Mouse (Mus musculus): Measurements from ENCODE around the gene Cygb. TPM values are rescaled to one million over a fixed set of nuclear protein-coding genes. Genes with fewer than 3 reads are reported as not detected.
"Not testable (repeated sequence)": the region's sequence is repeated elsewhere in the genome, so short reads cannot be mapped to it uniquely, and the experiment has no call there.

Cygb gene
- polyA plus RNA-seq, 1 experiment from 2014 or later: 20.5 TPM

DNA sequence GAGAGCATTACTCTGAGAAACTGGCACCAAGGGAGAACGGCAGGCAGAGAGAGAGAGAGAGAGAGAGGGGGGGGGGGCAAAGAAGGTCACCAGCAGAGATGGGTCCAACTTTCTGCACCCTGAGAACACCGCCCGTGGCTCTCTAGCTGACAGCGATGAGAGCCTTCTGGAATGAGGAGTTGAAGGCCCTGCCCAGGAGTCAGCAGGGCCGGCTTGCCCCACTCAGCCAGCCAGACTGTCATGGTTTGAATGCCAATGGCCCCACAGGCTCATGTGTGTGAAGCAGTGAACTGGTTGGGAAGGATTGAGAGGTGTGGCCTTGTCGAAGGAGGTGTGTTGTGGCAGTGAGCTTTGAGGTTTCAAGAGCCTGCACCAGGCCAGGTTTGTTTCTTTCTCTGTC is 40.9 kb downstream of the Cygb start:
- no peaks in the 10 kb centered on the region for H3K4me1 ChIP-seq (ENCODE audit: control insufficient read depth, insufficient read depth, low read length)
- no peaks in the 10 kb centered on the region for H3K36me3 ChIP-seq (ENCODE audit: control insufficient read depth, insufficient read depth, low read length)
- DNase-seq (ENCODE audit: low spot score) (no peak), ATAC-seq (ENCODE audit: low read depth) (no peak)
- no peak overlapping the region for H3K4me3 ChIP-seq (ENCODE audit: low read depth, low read length)
- no peak overlapping the region for H3K9ac ChIP-seq (ENCODE audit: low read depth, low read length)
- H3K4me2 ChIP-seq (ENCODE audit: low read depth, low read length): no peak overlapping the region
- H3K9me3 ChIP-seq (ENCODE audit: control insufficient read depth, low read length): no peaks in the 10 kb centered on the region
- 88% methylated on average over 6 of the region's 6 CpGs for WGBS
- no peaks in the 10 kb centered on the region for H3K27me3 ChIP-seq (replicated peaks; ENCODE audit: control insufficient read depth, insufficient read depth, low read length)
- H3K27ac ChIP-seq (replicated peaks; ENCODE audit: low read depth, low read length): no peak overlapping the region

DNA sequence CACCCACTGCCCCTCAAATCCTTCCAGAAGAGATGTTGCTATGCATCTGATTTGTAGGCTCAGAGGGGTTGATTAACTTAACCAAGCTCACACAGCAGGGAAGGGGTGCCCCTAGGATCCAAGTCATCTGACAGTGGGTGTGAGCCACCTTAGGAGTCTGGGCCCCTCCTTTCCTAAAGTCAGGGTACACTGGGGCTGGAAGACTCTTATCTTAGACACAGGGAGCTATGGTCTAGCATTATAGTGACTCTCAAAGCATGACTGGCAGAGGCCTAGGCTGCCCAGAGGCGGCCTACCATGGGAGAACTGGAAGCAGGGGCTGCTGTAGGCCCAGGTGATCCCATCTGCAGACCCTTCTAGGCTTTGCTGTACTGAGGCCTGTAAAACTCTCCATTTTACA is 41.6 kb downstream of the Cygb start:
- no peaks in the 10 kb centered on the region for H3K4me1 ChIP-seq (ENCODE audit: control insufficient read depth, insufficient read depth, low read length)
- no peaks in the 10 kb centered on the region for H3K27me3 ChIP-seq (replicated peaks; ENCODE audit: control insufficient read depth, insufficient read depth, low read length)
- no peak overlapping the region for H3K27ac ChIP-seq (replicated peaks; ENCODE audit: low read depth, low read length)
- DNase-seq (ENCODE audit: low spot score): no peak
- no peak overlapping the region for H3K9ac ChIP-seq (ENCODE audit: low read depth, low read length)
- H3K9me3 ChIP-seq (ENCODE audit: control insufficient read depth, low read length): no peaks in the 10 kb centered on the region
- H3K4me3 ChIP-seq (ENCODE audit: low read depth, low read length): no peak overlapping the region
- no peak overlapping the region for H3K4me2 ChIP-seq (ENCODE audit: low read depth, low read length)
- ATAC-seq (ENCODE audit: low read depth): no peak
- WGBS: 91% methylated on average over 1 of the region's 1 CpGs
- no peaks in the 10 kb centered on the region for H3K36me3 ChIP-seq (ENCODE audit: control insufficient read depth, insufficient read depth, low read length)

DNA sequence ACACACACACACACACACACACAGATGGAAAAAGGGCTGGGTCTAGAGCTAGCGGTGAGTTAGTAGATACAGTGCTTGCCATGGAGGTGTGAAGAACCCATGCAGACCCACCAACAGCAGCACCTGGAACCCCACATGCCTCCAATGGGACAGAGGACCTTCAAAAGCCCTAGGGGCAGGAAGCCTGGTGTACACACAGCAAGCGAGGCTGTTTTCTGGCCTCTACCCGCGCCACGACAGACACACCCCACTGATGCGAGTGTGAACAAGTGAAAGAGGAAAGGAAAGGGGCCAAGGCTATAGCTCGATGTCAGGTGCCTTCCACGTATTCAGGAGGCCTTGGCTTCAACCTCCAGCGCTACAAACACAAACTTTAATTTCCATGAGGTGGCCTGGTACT is 42.2 kb downstream of the Cygb start:
- ATAC-seq (ENCODE audit: low read depth): no peak

DNA sequence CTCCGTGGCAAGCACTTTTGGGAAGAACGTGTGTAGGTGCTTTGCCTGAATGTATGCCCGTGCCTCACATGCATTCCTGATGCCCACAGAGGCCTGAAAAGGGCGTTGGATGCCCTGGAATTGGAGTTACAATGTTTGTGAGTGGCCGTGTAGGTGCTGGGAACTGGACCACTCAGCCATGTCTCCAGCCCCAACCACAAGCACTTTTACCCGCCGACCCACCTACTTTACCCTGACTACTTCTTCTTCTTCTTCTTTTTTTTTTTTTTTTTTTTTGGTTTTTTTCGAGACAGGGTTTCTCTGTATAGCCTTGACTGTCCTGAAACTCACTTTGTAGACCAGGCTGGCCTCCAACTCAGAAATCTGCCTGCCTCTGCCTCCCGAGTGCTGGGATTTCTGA is 42.9 kb downstream of the Cygb start:
- WGBS: 85% methylated on average over 9 of the region's 9 CpGs
- H3K4me3 ChIP-seq (ENCODE audit: low read depth, low read length); DNase-seq (ENCODE audit: low spot score); H3K9ac ChIP-seq (ENCODE audit: low read depth, low read length); ATAC-seq (ENCODE audit: low read depth); H3K27me3 ChIP-seq (replicated peaks; ENCODE audit: control insufficient read depth, insufficient read depth, low read length); H3K4me2 ChIP-seq (ENCODE audit: low read depth, low read length); H3K36me3 ChIP-seq (ENCODE audit: control insufficient read depth, insufficient read depth, low read length); H3K4me1 ChIP-seq (ENCODE audit: control insufficient read depth, insufficient read depth, low read length); H3K27ac ChIP-seq (replicated peaks; ENCODE audit: low read depth, low read length); H3K9me3 ChIP-seq (ENCODE audit: control insufficient read depth, low read length): not testable (repeated sequence)

More for the DNA sequence above, 42.2 kb downstream of the Cygb start:
- no peaks in the 10 kb centered on the region for H3K4me1 ChIP-seq (ENCODE audit: control insufficient read depth, insufficient read depth, low read length)
- 85% methylated on average over 9 of the region's 9 CpGs for WGBS
- H3K4me2 ChIP-seq (ENCODE audit: low read depth, low read length): no peak overlapping the region
- no peaks in the 10 kb centered on the region for H3K27me3 ChIP-seq (replicated peaks; ENCODE audit: control insufficient read depth, insufficient read depth, low read length)
- no peak for DNase-seq (ENCODE audit: low spot score)
- no peaks in the 10 kb centered on the region for H3K36me3 ChIP-seq (ENCODE audit: control insufficient read depth, insufficient read depth, low read length)
- no peaks in the 10 kb centered on the region for H3K9me3 ChIP-seq (ENCODE audit: control insufficient read depth, low read length)
- H3K4me3 ChIP-seq (ENCODE audit: low read depth, low read length): no peak overlapping the region
- H3K9ac ChIP-seq (ENCODE audit: low read depth, low read length): no peak overlapping the region
- H3K27ac ChIP-seq (replicated peaks; ENCODE audit: low read depth, low read length): no peak overlapping the region

DNA sequence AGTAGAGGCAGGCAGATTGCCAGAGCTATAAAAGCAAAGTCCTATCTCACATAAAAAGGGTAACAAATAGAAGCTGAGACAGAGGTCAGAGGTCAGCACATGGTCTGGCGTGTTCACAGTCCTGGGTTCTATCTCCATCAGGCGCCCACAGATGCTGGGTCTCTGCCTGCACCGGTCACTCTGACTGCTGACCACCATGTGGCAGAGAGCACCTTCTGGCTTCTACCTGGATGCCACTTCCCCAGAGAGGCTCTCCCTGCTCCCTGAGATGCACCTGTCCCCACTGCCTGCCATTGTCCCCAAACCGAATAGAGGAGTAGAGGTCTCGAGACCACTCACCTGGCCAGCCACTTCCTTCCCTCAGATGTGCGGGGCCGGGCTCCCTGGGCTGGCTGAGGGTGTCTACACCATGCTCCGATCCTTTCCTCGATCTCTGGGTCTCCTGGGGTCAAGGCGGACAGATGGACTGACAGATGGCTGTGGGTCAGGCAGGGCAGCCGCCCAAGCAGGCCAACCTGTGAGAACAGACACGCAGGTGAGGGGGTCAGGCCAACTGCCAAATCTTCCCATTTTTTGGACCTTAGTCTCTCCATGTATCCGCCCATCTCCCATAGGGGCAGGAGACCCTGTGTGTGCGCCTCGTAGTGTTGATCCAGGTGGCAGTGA is 44.0 kb downstream of the Cygb start:
- DNase-seq (ENCODE audit: low spot score): no peak
- Histone ChIP-seq H3K9ac (ENCODE audit: low read depth, low read length) (no peak overlapping the region), H3K36me3 (ENCODE audit: control insufficient read depth, insufficient read depth, low read length) (no peaks in the 10 kb centered on the region), H3K27ac (replicated peaks; ENCODE audit: low read depth, low read length) (no peak overlapping the region), H3K27me3 (replicated peaks; ENCODE audit: control insufficient read depth, insufficient read depth, low read length) (no peaks in the 10 kb centered on the region), H3K4me3 (ENCODE audit: low read depth, low read length) (no peak overlapping the region), H3K4me2 (ENCODE audit: low read depth, low read length) (no peak overlapping the region), H3K4me1 (ENCODE audit: control insufficient read depth, insufficient read depth, low read length) (no peaks in the 10 kb centered on the region), H3K9me3 (ENCODE audit: control insufficient read depth, low read length) (no peaks in the 10 kb centered on the region)
- WGBS: 84% methylated on average over 12 of the region's 15 CpGs
- ATAC-seq (ENCODE audit: low read depth): no peak

DNA sequence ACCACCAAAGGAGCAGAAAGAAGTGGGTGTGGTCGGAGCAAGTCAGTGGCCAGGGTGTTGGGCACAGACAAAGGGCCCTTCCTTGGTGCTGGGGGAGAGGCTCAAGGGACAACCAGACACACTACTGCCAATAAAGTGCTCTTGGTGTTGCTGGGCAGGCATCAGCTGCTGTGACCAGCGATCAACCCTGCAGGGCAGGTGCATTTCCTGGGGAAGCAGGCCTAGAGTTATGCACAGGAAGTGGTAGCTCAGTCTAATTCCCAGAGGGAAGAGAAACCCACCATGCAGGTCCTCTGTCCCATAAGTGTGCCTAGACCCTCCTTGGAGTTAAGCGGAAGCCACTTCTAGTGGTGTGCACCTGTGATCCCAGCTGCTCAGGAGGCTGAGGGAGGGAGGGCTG is 46.4 kb downstream of the Cygb start:
- DNase-seq (ENCODE audit: low spot score) (no peak), ATAC-seq (ENCODE audit: low read depth) (no peak)
- WGBS: 85% methylated on average over 3 of the region's 3 CpGs
- Histone ChIP-seq H3K27ac (replicated peaks; ENCODE audit: low read depth, low read length) (no peak overlapping the region), H3K9me3 (ENCODE audit: control insufficient read depth, low read length) (no peaks in the 10 kb centered on the region), H3K27me3 (replicated peaks; ENCODE audit: control insufficient read depth, insufficient read depth, low read length) (no peaks in the 10 kb centered on the region), H3K4me1 (ENCODE audit: control insufficient read depth, insufficient read depth, low read length) (no peaks in the 10 kb centered on the region), H3K36me3 (ENCODE audit: control insufficient read depth, insufficient read depth, low read length) (0 out of 2 replicates have a peak, but pooled peaks cover 8% of the 10 kb centered on the region), H3K4me2 (ENCODE audit: low read depth, low read length) (no peak overlapping the region), H3K4me3 (ENCODE audit: low read depth, low read length) (no peak overlapping the region), H3K9ac (ENCODE audit: low read depth, low read length) (no peak overlapping the region)

DNA sequence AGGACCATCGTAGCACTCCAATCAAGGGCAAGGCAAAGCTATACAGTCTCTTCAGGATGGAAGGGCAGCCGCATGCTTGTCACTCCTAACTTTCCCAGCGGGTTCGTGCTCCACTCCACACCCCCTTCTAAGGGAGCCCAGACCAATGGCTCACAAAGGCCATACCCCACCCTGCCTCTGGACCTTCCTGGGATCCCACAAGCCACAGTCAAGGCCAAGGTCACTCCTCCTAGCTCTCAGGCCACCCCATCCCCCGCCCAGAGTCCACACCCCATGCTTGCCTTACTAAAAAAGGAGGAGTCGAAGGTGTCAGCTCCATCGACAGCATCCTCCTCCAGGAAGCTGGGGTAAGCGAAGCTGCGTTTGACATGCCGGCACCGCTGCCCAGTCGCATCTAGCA is 50.0 kb downstream of the Cygb start:
- Histone ChIP-seq H3K9me3 (ENCODE audit: control insufficient read depth, low read length) (no peaks in the 10 kb centered on the region), H3K27me3 (replicated peaks; ENCODE audit: control insufficient read depth, insufficient read depth, low read length) (no peaks in the 10 kb centered on the region), H3K9ac (ENCODE audit: low read depth, low read length) (no peak overlapping the region), H3K4me1 (ENCODE audit: control insufficient read depth, insufficient read depth, low read length) (no peaks in the 10 kb centered on the region), H3K27ac (replicated peaks; ENCODE audit: low read depth, low read length) (no peak overlapping the region), H3K4me3 (ENCODE audit: low read depth, low read length) (no peak overlapping the region), H3K4me2 (ENCODE audit: low read depth, low read length) (no peak overlapping the region), H3K36me3 (ENCODE audit: control insufficient read depth, insufficient read depth, low read length) (0 out of 2 replicates have a peak, but pooled peaks cover 8% of the 10 kb centered on the region)
- 85% methylated on average over 12 of the region's 12 CpGs for WGBS
- DNase-seq (ENCODE audit: low spot score) (no peak), ATAC-seq (ENCODE audit: low read depth) (no peak)

DNA sequence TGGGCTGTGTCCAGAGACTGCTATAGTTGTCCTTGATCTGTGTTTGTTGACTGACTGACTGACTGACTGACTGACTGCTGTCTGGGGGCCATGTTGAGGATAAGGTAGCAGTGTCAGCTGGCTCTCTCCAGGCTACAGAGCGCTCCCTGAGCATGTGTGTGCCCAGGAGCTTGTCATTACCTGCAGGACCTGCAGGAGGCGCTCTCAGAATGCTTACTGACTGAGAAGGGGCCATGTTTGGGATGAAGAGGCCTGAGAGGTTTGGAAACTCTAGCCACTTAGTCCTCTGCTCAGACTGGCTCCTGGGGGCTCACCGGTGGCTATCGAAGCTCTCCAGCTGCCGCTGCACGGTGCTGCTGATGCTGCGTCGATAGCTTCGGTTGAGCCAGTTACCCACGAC is 50.8 kb downstream of the Cygb start:
- no peak overlapping the region for H3K4me2 ChIP-seq (ENCODE audit: low read depth, low read length)
- 88% methylated on average over 10 of the region's 10 CpGs for WGBS
- DNase-seq (ENCODE audit: low spot score): no peak
- H3K27ac ChIP-seq (replicated peaks; ENCODE audit: low read depth, low read length): no peak overlapping the region
- H3K9ac ChIP-seq (ENCODE audit: low read depth, low read length): no peak overlapping the region
- 0 out of 2 replicates have a peak, but pooled peaks cover 8% of the 10 kb centered on the region for H3K36me3 ChIP-seq (ENCODE audit: control insufficient read depth, insufficient read depth, low read length)
- H3K9me3 ChIP-seq (ENCODE audit: control insufficient read depth, low read length): no peaks in the 10 kb centered on the region
- no peaks in the 10 kb centered on the region for H3K27me3 ChIP-seq (replicated peaks; ENCODE audit: control insufficient read depth, insufficient read depth, low read length)
- no peaks in the 10 kb centered on the region for H3K4me1 ChIP-seq (ENCODE audit: control insufficient read depth, insufficient read depth, low read length)
- no peak for ATAC-seq (ENCODE audit: low read depth)
- no peak overlapping the region for H3K4me3 ChIP-seq (ENCODE audit: low read depth, low read length)

DNA sequence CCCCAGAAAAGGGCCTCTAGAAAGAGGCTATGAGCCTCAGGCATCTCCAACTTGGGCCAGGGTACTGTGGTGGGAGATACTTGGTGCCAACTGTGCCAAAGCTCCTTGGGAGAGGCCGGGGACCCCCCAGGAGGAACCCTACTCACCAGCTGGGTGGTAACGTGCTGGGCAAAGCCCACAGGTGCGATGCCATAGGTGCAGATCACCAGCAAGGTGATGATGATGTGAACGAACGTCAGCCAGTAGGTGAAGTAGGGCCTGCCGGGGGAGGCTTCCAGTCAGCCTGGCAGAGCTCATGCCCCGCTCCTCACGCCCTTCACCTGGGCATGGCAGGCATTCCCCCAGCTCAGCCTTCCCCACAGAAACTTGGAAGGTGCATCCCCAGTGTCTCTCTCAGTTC is 52.1 kb downstream of the Cygb start:
- H3K9me3 ChIP-seq (ENCODE audit: control insufficient read depth, low read length): no peaks in the 10 kb centered on the region
- WGBS: 90% methylated on average over 7 of the region's 8 CpGs
- H3K4me3 ChIP-seq (ENCODE audit: low read depth, low read length): no peak overlapping the region
- H3K27me3 ChIP-seq (replicated peaks; ENCODE audit: control insufficient read depth, insufficient read depth, low read length): no peaks in the 10 kb centered on the region
- 0 out of 2 replicates have a peak, but pooled peaks cover 8% of the 10 kb centered on the region for H3K36me3 ChIP-seq (ENCODE audit: control insufficient read depth, insufficient read depth, low read length)
- DNase-seq (ENCODE audit: low spot score): no peak
- no peak for ATAC-seq (ENCODE audit: low read depth)
- H3K4me2 ChIP-seq (ENCODE audit: low read depth, low read length): no peak overlapping the region
- no peaks in the 10 kb centered on the region for H3K4me1 ChIP-seq (ENCODE audit: control insufficient read depth, insufficient read depth, low read length)
- H3K9ac ChIP-seq (ENCODE audit: low read depth, low read length): no peak overlapping the region
- no peak overlapping the region for H3K27ac ChIP-seq (replicated peaks; ENCODE audit: low read depth, low read length)
